Mouse (Mus musculus) ES-E14 (cell line): ENCODE results near the gene Hoxb2.

Experiments
- ZC3H11A ChIP-seq: IDR thresholded peaks from 2 replicates; pipeline ENCODE4 v1.6.1; 2012; ENCODE audit warnings: low read depth, mild to moderate bottlenecking, inconsistent platforms, low read length, borderline replicate concordance
- ZNF384 ChIP-seq: IDR thresholded peaks from 2 replicates; pipeline ENCODE4 v1.6.1; 2012; ENCODE audit warnings: low read depth, low read length, inconsistent platforms

- TF ChIP-seq ZC3H11A (no peak), ZNF384 (no peak)
Observed at GRCm38 (mm10) chr11:96340698-96341365, 9.5 kb upstream of the Hoxb2 start.
